Mouse (Mus musculus) kidney, postnatal 25 days (tissue): ENCODE data around the gene Rnf157.
"Not testable (repeated sequence)": the region's sequence is repeated elsewhere in the genome, so short reads cannot be mapped to it uniquely, and the experiment has no call there.

ENCODE experiments used
- DNase-seq, 2 experiments: peaks; one replicate each; pipeline ENCODE4 v3.0.0; 2021; ENCODE audit warnings: mixed read lengths in 2 of 2

Rnf157 gene

GRCm38 (mm10) chr11:116433356-116434286 is 20.8 kb upstream of the Rnf157 start, which contains the start of gene Ubald2:
Ubald2 (plus strand) TSS chr11:116434094.
- DNase-seq: peak; percentile 99 to 100

GRCm38 (mm10) chr11:116432593-116433355 is 19.9 kb upstream of the Rnf157 start:
- no peak for DNase-seq

- DNase-seq: no peak
These were observed 19.3 kb upstream of the Rnf157 start for GRCm38 (mm10) chr11:116432127-116432526.

DNA sequence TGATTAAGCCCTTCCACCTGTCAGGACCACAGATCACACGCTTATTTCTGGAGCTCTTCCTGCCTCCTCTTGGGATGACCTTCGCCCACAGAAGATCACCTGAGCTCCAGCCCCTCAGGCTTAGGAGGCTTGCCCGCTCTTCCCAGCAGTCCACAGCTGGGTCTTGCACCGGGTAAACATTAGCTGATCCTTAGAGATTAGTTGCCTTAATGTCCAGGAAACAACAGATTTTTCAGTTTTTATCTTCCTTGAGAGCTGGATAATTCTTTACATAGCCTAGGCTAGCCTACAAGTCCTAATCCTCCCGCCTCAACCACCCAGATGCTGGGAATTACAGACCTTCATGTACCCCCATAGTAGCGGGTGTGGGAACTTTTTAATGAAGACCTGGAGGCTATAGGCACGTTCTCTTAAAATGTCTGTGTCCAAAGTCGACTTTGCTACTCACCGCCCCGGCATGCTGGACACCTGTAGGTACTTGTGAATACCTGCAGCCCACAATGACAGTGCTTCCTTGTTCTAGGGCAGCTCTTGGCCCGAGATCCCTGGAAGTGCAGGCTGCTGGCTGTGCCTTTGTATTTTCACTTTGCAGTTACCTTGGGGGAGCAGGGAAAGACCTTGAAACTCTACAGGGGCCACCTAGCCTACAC is 18.7 kb upstream of the Rnf157 start:
- DNase-seq: peak; percentile 54 to 83

DNA sequence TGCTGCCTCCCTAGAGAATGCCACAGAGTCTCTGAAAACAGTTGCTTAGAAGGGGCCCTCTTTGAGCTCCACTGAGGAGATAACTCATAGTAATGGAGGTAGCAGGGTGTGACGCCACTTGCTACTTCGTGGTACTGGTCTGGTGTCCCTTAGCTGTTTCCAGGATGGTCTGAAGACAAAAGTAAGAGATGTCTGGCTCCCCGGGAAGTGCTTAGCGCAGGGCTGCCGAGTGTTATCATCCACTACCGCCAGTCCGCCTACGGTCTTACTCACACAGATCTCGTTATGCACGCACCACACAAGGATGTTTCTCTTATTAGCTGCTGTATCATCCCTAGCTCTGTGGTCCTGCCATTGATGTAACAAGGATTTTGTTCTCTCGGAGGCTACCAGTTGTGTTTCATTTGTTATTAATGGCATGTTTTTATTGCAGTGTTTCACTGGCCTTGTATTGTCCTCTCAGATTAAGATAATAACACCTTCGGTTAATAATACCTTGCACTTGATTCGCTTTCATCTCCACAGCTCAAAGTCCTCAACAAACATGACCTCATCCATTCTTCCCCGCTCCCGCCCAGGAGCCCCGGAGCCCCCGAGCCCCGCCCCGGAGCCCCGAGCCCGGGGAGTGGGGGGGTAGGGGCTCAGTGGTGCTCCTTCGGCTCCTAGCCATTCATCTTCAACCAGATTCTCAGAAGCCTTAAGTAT is 18.0 kb upstream of the Rnf157 start:
- DNase-seq: no peak

- DNase-seq: no peak
These were observed 17.2 kb upstream of the Rnf157 start for GRCm38 (mm10) chr11:116429862-116430613.

GRCm38 (mm10) chr11:116428872-116429859 is 16.3 kb upstream of the Rnf157 start:
- peak in 1 of 2 experiments; percentile 69 for DNase-seq

DNA sequence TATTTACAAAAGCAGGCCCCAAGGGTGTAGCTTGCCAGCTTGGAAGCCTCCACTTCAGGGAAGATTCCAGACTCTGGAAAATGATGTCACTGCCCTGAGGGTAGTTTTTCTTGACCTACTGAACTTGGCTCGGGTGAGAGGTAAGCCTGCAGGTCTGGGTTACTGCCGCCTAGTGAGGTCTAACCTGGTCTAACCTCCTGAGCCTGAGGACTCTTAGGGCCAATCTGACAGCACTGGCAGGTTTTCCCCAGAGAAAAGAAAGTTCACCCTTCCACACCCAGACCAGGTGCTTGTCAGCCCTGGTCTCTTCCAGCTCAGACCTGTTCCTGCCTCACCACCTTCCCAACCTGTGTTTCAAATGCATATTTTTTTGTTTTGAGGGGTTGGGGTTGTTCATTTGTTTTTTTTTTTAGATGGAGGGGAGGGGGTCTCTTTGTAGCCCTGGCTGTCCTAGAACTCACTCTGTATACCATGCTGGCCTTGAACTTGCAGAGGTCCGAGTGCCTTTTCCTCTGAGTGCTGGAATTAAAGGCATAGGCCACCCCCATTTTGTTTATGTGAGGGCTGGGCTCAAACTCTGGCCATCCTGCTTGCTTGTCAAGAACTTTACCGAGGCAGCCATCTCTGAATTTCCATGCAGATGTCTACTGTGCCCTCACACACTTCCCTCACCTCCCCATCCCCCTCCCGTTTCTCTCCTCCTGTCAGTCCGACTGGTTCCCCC is 14.2 kb upstream of the Rnf157 start:
- DNase-seq: no peak

GRCm38 (mm10) chr11:116426328-116426727 is 13.5 kb upstream of the Rnf157 start:
- not testable (repeated sequence) for DNase-seq

GRCm38 (mm10) chr11:116424621-116425407 is 12.0 kb upstream of the Rnf157 start:
- no peak for DNase-seq

- DNase-seq: no peak
These were observed 11.2 kb upstream of the Rnf157 start for GRCm38 (mm10) chr11:116423782-116424620.

DNA sequence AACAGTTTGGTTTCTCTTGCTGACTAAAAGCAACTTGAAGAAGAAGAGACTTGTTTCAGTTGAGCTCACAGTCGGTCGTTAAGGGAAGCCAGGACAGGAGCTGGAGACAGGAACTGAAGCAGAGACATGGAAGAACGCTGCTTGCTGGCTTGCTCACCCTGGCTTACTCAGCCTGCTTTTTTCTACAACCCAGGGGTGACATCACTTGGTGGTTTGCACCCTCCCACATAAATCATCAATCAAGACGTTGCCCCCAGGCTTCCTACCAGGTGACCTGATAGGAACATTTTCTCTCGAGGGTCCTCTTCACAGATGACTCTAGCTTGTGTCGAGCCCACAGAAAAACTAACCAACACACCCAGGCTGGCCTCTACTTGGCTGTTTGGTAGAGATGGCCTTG is 10.4 kb upstream of the Rnf157 start:
- DNase-seq: no peak

GRCm38 (mm10) chr11:116422562-116422961 is 9.7 kb upstream of the Rnf157 start:
- no peak for DNase-seq

DNA sequence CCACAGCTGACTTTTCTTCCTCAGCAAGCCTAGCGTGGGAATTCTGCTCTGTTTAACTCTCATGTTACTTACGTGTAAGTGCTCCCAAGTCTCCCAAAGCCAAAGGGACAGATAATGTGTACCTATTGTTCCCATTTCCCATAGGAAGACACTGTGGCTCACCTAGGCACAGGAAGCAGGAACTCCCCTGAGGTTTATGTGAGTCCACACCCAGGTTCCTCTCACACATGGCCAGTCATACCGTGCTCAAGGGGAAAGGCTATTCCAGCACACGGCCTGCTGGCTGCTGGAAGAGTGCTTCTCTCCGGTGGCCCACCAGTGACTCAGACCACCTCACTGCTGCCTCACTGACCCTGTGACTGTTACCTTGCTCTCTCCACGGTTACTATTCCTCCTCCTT is 8.3 kb upstream of the Rnf157 start:
- DNase-seq: no peak

- DNase-seq: no peak
These were observed 6.1 kb upstream of the Rnf157 start for GRCm38 (mm10) chr11:116418841-116419462.

DNA sequence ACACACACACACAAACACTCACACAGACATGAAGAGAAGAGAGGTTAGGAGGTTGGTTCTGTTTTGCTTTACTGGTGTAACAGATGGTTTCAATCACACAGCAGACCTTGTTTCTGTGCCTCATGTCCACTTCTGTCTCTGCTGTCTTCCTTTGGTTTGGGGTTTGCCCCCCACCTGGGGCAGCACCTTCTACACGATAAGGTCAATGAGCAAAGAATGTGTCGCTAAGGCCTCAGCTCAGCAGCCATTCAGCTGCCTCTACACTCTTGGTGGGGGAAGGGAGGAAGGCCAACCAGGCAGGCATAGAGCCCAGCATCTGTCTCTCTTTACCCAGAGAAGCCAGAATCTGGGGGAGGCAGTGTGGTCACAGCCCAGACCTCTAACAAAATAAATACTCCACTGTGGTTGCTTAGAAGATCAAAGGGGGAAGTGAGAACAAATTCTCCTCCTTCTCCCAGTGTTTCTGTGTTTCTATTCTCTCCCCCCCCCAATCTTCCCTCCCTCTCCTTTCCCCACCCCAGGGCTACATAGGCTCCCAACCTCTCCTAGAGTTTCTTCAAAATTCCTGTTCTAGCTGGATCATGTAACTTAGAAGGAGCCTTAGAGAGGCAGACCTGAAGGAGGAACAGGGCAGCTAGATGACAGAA is 5.5 kb upstream of the Rnf157 start:
- DNase-seq: no peak

DNA sequence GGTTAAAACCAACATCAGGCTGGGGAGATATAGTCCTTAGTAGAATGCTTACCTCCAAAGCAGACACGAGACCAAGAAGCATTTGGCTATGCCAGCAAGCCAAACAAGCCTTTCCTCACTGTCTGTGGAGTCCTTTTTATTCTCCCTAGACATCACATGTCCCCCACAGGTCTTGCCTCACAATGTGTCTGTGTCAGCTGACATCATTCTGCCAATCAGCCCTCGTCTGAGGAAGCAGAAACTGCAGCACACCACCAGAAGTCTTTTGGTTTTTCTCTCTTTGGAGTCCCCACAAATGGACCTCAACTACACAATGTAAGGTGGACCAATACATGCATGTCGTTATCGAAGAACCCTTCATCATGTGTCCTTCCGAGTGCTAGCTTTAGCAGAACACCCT is 4.2 kb upstream of the Rnf157 start:
- DNase-seq: no peak
